Mouse (Mus musculus): ENCODE results near the gene Apoh. TPM values are rescaled to one million over a fixed set of nuclear protein-coding genes. Genes with fewer than 3 reads are reported as not detected.

Apoh gene
- polyA plus RNA-seq, 1 experiment from 2014 or later, result 5.3 TPM

DNA sequence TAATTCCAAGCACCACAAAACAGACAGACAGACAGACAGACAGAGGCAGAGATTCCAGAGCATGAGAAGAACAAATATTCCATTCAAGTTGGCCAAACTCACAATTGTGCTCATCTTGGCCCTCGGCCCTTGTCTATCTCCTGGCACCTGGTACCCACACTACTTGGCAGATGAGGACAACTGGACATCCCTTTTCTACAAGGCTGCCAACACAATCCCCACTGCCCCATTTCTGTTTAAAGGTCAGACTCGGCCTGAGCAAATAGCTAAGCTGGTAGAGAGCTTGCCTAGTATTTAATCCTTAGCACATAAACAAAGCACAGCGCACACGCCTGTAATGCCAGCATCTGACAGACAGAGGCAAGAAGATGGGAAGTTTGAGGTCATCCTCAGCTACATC is 7.6 kb upstream of the Apoh start:
- WGBS, result 78% methylated on average over 4 of the region's 4 CpGs

DNA sequence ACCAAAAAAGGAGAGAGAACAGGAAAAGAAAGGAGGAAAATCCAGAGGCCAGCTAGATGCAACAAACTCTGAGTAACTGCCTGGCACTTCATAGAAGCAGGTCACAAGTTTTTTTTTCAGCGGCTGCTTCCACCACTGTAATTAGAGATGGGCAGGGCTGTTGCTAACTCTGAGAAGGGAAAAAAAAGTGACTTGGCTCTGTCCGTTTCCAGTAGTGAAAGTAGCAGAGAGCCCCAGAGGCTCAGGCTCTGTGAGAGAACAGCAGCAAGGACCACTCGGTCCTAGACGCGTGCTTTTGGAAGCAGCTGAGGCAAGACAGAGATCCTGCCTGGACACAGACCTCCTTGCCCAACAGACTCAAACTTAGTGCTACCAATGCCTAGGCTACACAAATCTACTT is 6.7 kb upstream of the Apoh start:
- no peaks in the 10 kb centered on the region for H3K9me3 ChIP-seq
- H3K36me3 ChIP-seq, result no peaks in the 10 kb centered on the region
- H3K4me1 ChIP-seq (replicated peaks), result peaks cover 9% of the 10 kb centered on the region; the same call in 1 of the 2 replicates
- no peaks in the 10 kb centered on the region for H3K27me3 ChIP-seq (replicated peaks)
- no peak overlapping the region for H3K9ac ChIP-seq
- WGBS, result 31% methylated on average over 5 of the region's 5 CpGs
- H3K4me2 ChIP-seq (replicated peaks), result no peak overlapping the region
- H3K4me3 ChIP-seq (replicated peaks), result no peak overlapping the region
- H3K27ac ChIP-seq, result no peak overlapping the region
- ATAC-seq, result peak; percentile 36; the same call in 1 of the 2 replicates

More for the DNA sequence above, 7.6 kb upstream of the Apoh start:
- Histone ChIP-seq H3K9me3 (no peaks in the 10 kb centered on the region), H3K4me3 (replicated peaks) (no peak overlapping the region), H3K27me3 (replicated peaks) (no peaks in the 10 kb centered on the region), H3K36me3 (no peaks in the 10 kb centered on the region), H3K27ac (no peak overlapping the region), H3K4me2 (replicated peaks) (no peak overlapping the region), H3K4me1 (replicated peaks) (peaks cover 12% of the 10 kb centered on the region), H3K9ac (no peak overlapping the region)
- ATAC-seq, result no peak

DNA sequence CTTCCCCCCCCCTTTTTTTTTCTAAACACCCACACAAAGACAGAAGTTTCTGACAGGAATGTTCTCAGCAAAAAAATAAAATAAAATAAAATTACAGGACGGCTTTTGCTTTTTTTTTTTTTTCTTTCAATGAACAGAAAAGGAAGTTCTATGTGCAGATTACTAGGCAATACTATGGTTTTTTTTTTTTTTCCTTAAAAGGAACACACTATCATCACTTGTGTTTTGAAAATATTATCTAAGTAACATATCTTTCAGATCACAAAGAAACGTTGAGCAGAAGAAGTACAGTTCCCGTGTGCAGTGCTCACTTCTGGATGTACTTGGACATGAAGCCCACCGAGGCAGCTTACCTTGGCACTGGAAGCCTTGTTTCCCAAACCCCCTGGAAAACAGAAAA is 2.9 kb upstream of the Apoh start:
- no peak overlapping the region for H3K4me3 ChIP-seq (replicated peaks)
- no peak overlapping the region for H3K27ac ChIP-seq
- peaks cover 15% of the 10 kb centered on the region; the same call in 1 of the 2 replicates for H3K4me1 ChIP-seq (replicated peaks)
- no peaks in the 10 kb centered on the region for H3K27me3 ChIP-seq (replicated peaks)
- 80% methylated on average over 4 of the region's 4 CpGs for WGBS
- H3K9ac ChIP-seq, result no peak overlapping the region
- no peak overlapping the region for H3K4me2 ChIP-seq (replicated peaks)
- H3K36me3 ChIP-seq, result no peaks in the 10 kb centered on the region
- no peak for ATAC-seq
- H3K9me3 ChIP-seq, result no peaks in the 10 kb centered on the region

DNA sequence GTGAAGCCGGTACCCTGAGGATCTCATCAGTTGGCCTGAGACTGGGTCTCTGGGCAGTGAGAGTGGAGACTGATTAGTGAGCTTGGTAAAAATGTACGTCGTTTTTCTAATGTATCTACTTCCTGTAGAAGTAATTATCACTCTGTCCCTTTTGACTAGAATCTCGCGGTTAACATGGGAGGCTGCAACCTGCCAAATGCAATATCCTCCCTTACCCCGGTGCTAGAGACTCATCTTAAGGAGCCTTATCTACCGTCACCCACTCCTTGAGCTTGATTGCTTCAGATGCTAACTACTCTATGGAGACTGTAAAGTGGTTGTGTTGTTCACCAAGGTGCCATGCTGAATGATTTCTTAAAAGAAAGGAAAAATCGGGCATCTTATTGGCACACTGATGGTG is 1.4 kb upstream of the Apoh start:
- 51% methylated on average over 8 of the region's 8 CpGs for WGBS
- H3K27ac ChIP-seq, result no peak overlapping the region
- H3K4me3 ChIP-seq (replicated peaks), result peak overlapping the region; percentile 88
- peaks cover 8% of the 10 kb centered on the region; the same call in 1 of the 2 replicates for H3K4me1 ChIP-seq (replicated peaks)
- H3K27me3 ChIP-seq (replicated peaks), result no peaks in the 10 kb centered on the region
- H3K36me3 ChIP-seq, result no peaks in the 10 kb centered on the region
- no peaks in the 10 kb centered on the region for H3K9me3 ChIP-seq
- peak overlapping the region; percentile 96 for H3K4me2 ChIP-seq (replicated peaks)
- H3K9ac ChIP-seq, result no peak overlapping the region
- no peak for ATAC-seq

DNA sequence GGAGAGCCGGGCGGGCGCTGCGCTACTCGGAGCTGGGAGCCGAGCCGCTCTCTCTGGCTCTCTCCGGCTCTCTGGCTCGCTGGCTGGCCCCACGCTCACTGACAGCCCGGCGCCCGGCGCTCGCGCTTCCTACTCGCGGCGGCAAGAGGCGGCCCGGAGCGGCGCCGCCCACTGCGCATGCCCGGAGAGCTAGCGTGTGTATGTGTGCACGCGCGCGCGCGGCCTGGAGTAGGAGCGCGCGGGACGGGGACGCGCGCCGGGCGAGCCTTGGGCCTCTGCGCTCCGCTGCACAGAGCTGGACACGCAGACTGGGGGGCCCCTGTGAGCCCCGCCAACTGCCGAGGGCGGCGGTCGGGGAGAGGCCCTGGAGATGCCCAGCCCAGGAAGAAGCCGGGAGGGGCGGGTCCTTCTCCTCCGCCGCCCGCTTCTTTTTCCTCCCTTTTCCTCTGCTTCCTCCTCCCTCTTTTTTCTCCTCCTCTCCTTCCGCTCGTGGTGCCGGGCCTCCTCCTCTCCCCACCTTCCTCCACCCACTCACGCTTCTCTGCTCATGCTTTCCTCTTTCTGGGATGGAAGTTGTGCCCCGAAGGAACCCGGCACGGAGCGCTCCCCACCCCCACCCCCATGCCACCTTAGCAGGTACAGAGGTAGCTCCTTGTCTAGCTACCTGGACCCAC is 772 bp downstream of the Apoh start, which contains the start of gene Prkca:
TSS of gene Prkca (minus strand) at position 140 of the 674 bp plus-strand sequence.
- under 1% methylated on average over 60 of the region's 63 CpGs for WGBS
- H3K27me3 ChIP-seq (replicated peaks), result no peaks in the 10 kb centered on the region

DNA sequence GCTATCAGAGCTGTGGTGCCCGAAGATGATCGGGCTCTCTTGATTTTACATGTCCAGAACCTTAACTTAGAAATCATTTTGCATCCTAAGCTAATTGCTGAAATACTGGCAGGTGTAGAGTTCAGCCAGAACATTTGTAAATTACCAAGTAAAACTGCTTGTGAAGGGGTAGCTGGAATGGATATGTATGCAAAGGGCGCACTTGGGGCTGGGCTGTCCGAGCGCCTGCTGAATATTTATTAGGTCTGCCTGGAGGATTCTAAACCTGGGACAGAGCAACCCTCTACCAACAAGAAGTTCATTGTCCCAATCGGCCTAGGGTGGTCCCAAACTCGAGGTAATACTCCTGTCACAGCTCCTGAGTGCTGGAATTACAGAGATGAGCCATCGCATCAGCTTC is 1.6 kb downstream of the Apoh start:
- Histone ChIP-seq H3K27me3 (replicated peaks) (no peaks in the 10 kb centered on the region), H3K9ac (peak overlapping the region; percentile 86; the same call in 1 of the 2 replicates), H3K27ac (0 out of 2 replicates have a peak overlapping the region, but pooled peaks have one; percentile 88), H3K4me3 (replicated peaks) (peak overlapping the region; percentile 88), H3K9me3 (no peaks in the 10 kb centered on the region), H3K4me1 (replicated peaks) (peaks cover 8% of the 10 kb centered on the region; the same call in 1 of the 2 replicates), H3K36me3 (no peaks in the 10 kb centered on the region), H3K4me2 (replicated peaks) (peak overlapping the region; percentile 96)
- ATAC-seq, result no peak
- WGBS, result 60% methylated on average over 8 of the region's 8 CpGs

More for the DNA sequence above, 772 bp downstream of the Apoh start, which contains the start of gene Prkca:
- Histone ChIP-seq H3K4me3 (replicated peaks) (peak within 1 kb of the TSS; percentile 88), H3K4me2 (replicated peaks) (peak within 1 kb of the TSS; percentile 96), H3K27ac (peak within 1 kb of the TSS; percentile 88), H3K4me1 (replicated peaks) (peaks cover 8% of the 10 kb centered on the region; the same call in 1 of the 2 replicates), H3K9ac (peak within 1 kb of the TSS; percentile 86), H3K36me3 (no peaks in the 10 kb centered on the region), H3K9me3 (no peaks in the 10 kb centered on the region)
- ATAC-seq, result peak; percentile 97

DNA sequence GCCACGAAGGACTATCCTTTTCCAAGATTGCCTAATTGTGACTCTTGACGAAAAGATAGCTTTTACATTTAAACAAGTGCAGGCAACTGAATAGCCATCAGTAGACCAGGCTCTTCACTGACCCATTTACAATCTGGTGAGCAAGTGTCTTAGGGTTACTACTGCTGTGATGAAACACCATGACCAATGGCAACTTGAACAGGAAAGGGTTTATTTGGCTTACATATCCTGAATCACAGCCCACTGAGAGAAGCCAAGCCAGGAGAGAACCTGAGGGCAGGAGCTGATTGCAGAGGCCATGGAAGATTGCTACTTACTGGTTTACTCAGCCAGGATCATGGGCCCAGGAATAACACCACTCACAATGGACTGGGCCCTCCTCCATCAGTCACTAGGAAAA is 2.2 kb downstream of the Apoh start:
- no peak overlapping the region for H3K27ac ChIP-seq
- H3K36me3 ChIP-seq, result no peaks in the 10 kb centered on the region
- H3K4me1 ChIP-seq (replicated peaks), result peaks cover 6% of the 10 kb centered on the region; the same call in 1 of the 2 replicates
- no peak for ATAC-seq
- H3K4me3 ChIP-seq (replicated peaks), result no peak overlapping the region
- no peaks in the 10 kb centered on the region for H3K27me3 ChIP-seq (replicated peaks)
- no peak overlapping the region for H3K4me2 ChIP-seq (replicated peaks)
- 87% methylated on average over 2 of the region's 2 CpGs for WGBS
- H3K9ac ChIP-seq, result no peak overlapping the region
- no peaks in the 10 kb centered on the region for H3K9me3 ChIP-seq

DNA sequence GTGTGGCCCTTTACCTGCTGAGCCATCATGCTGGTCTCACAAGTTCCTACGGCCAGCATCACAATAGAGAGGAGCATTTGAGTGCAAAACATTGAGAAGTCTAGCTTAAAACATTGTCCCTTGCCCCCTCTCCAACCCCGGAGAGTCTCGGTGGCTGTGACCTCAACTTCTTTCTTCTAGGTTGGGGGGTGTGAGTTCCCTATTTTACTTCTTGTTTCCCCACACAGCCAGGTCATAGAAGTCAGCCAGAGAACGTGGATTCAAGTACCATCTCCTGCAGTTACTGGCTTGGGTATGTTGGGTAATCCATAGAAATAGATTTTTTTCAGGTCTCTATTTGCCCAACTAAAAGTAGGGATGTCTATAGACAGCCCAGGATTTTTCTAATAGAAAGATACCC is 7.6 kb downstream of the Apoh start:
- Histone ChIP-seq H3K4me3 (replicated peaks) (no peak overlapping the region), H3K9ac (no peak overlapping the region), H3K27me3 (replicated peaks) (no peaks in the 10 kb centered on the region), H3K9me3 (no peaks in the 10 kb centered on the region), H3K27ac (no peak overlapping the region), H3K4me1 (replicated peaks) (no peaks in the 10 kb centered on the region), H3K36me3 (no peaks in the 10 kb centered on the region), H3K4me2 (replicated peaks) (no peak overlapping the region)
- ATAC-seq, result no peak
- WGBS, result 89% methylated on average over 4 of the region's 4 CpGs

DNA sequence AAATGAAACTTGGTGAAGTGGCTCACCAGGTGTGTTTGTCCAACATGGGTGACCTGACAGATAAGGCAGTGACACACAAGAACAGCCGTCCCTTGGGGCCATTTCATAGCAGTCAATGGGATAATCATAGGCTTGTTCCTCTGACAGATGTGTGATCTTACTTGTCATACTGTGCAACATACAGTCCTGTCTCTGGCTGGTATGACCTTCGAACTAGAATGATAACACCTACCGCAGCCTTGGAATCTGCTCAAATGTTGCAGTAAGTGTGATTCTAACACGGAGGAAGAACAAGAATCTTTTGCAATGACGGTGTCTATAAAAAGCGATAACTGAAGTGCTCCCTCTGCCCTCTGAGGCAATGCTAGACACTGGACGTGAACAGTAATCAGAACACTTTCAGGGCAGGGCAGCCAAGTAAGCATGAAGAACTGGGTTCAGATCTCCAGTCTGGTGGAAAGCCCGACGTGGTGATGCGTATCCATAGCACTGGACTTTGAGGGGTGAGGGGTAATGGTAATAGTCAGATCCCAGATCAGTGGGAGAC is 9.8 kb downstream of the Apoh start:
- Histone ChIP-seq H3K9ac (no peak overlapping the region), H3K4me3 (replicated peaks) (no peak overlapping the region), H3K4me1 (replicated peaks) (no peaks in the 10 kb centered on the region), H3K36me3 (no peaks in the 10 kb centered on the region), H3K27ac (no peak overlapping the region), H3K4me2 (replicated peaks) (no peak overlapping the region), H3K27me3 (replicated peaks) (no peaks in the 10 kb centered on the region), H3K9me3 (no peaks in the 10 kb centered on the region)
- ATAC-seq, result peak; percentile 70
- 78% methylated on average over 10 of the region's 10 CpGs for WGBS

DNA sequence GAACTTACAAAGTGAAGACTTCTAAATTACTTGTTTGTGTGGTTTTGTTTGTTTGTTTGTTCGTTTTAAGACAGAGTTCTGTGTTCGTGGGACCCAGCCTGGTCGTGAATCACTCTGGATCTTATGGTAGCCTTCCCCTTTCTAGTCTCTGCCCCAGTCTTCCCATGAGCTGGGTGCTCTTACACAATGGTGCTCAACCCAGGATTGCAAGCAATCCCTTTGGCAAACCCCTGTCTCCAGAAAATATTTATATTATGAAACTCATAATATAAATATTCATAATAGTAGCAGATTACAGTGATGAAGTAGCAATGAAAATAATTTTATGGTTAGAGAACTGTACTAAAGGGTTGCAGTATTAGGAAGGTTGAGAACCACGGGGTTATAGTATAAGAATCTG is 12.9 kb downstream of the Apoh start:
- WGBS, result 74% methylated on average over 4 of the region's 4 CpGs
- no peak overlapping the region for H3K27ac ChIP-seq
- H3K9ac ChIP-seq, result no peak overlapping the region
- no peaks in the 10 kb centered on the region for H3K27me3 ChIP-seq (replicated peaks)
- H3K36me3 ChIP-seq, result no peaks in the 10 kb centered on the region
- no peak overlapping the region for H3K4me2 ChIP-seq (replicated peaks)
- H3K4me3 ChIP-seq (replicated peaks), result no peak overlapping the region
- no peaks in the 10 kb centered on the region; the same call in 1 of the 2 replicates for H3K4me1 ChIP-seq (replicated peaks)
- H3K9me3 ChIP-seq, result no peaks in the 10 kb centered on the region
- ATAC-seq, result no peak

DNA sequence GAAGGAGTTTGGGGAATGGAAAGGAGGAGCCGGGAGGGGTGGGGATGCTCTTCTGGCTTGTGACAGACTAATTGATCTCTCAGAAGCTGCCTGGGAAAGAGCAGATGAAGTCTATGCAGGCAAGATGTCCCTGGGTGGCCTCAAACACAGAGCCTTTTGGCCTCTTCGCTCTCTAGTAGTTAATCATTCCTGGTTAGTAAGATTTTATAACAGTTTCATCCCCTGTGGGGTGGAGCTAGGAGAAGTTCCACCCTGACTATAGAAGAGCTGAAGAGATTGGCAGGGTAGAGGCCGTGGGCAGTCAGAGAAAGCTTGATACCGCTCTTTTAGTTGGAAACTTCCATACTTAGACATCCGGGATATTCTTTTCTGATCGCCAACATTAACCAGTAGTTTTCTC is 15.8 kb downstream of the Apoh start:
- Histone ChIP-seq H3K4me1 (replicated peaks) (peaks cover 5% of the 10 kb centered on the region; the same call in 1 of the 2 replicates), H3K9me3 (no peaks in the 10 kb centered on the region), H3K4me2 (replicated peaks) (no peak overlapping the region), H3K27ac (no peak overlapping the region), H3K27me3 (replicated peaks) (no peaks in the 10 kb centered on the region), H3K4me3 (replicated peaks) (no peak overlapping the region), H3K36me3 (no peaks in the 10 kb centered on the region), H3K9ac (no peak overlapping the region)
- WGBS, result 55% methylated on average over 6 of the region's 6 CpGs
- ATAC-seq, result peak; percentile 77

DNA sequence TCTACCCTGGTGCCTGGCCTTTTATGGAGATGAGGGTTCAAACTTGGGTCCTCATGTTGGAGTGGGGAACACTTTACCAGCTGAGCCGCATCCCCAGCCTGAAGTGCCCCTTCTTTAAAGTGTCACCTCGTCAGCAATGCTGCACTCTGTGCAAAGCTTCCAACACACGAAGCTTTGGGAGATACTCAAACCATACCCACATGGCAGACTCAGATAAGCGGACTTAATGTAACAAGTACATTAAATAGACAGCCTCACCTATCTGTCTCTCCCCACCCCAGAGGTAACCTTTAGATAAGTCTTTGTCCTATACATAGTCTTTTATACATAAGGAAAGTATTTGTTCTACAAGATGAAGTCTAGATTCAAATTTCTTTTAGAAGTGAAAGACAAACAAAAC is 17.8 kb downstream of the Apoh start:
- Histone ChIP-seq H3K27me3 (replicated peaks) (no peaks in the 10 kb centered on the region), H3K27ac (no peak overlapping the region), H3K4me3 (replicated peaks) (no peak overlapping the region), H3K9ac (no peak overlapping the region), H3K36me3 (no peaks in the 10 kb centered on the region), H3K9me3 (no peaks in the 10 kb centered on the region), H3K4me2 (replicated peaks) (no peak overlapping the region), H3K4me1 (replicated peaks) (peaks cover 15% of the 10 kb centered on the region)
- no peak for ATAC-seq
- WGBS, result 85% methylated on average over 4 of the region's 4 CpGs

DNA sequence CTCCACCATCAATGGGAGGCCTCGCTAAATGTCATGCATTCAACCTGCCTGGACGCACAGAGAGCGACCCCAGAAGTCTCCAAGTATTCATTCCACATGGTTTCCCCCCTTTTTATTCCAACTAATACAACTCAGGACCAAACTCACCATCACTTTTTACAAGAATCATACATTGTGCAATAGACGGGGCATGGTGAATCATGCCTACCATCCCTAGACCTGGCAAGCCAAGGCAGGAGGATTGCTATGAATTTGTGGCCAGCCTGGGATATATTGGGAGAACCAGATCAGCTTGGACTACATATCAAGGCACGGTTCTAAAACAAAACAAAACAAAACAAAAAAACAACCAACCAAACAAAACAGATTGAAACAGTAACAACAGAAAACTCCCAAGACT is 19.8 kb downstream of the Apoh start:
- Histone ChIP-seq H3K4me3 (replicated peaks) (no peak overlapping the region), H3K9me3 (no peaks in the 10 kb centered on the region), H3K4me2 (replicated peaks) (no peak overlapping the region), H3K4me1 (replicated peaks) (peaks cover 15% of the 10 kb centered on the region), H3K9ac (no peak overlapping the region), H3K27ac (no peak overlapping the region), H3K36me3 (no peaks in the 10 kb centered on the region), H3K27me3 (replicated peaks) (no peaks in the 10 kb centered on the region)
- ATAC-seq, result no peak
- WGBS, result 89% methylated on average over 5 of the region's 5 CpGs

Measured in intestine, embryonic 15.5 days (tissue).